Mouse (Mus musculus) Patski (cell line): ENCODE measurements around the gene Enpp4. TPM values are rescaled to one million over a fixed set of nuclear protein-coding genes. Genes with fewer than 3 reads are reported as not detected.

Experiments used
- ATAC-seq: fragments of 100-300 bp; one replicate; pipeline ENCODE4 v1.8.0; 2021
- CTCF ChIA-PET: fragments of 350-600 bp; sonication (Branson Sonifier 250); formaldehyde crosslinking; loops from one replicate; lab custom pipeline; 2022; ENCODE audit warnings: inconsistent platforms; lab: Charles Lee
- POLR2A ChIA-PET: fragments of 350-600 bp; sonication (Branson Sonifier 250); formaldehyde crosslinking; loops from one replicate; lab custom pipeline; 2022; ENCODE audit warnings: antibody characterized with exemption, inconsistent platforms; lab: Charles Lee
- DNase-seq: peaks from one replicate; pipeline ENCODE4 v3.0.0-alpha.2; 2011; ENCODE audit warnings: low read depth, low spot score
- H3K27me3 ChIP-seq: fragments of 371-371 bp; one replicate; pipeline ENCODE4 v1.5.1; 2021
- CTCF ChIP-seq: fragments of 100-300 bp; IDR thresholded peaks from one replicate; pipeline ENCODE4 v1.5.1; 2021
- in situ Hi-C: fragments of 300-500 bp; cut with MboI; formaldehyde crosslinking; loops from 3 replicates; pipeline ENCODE4 v1.11.1; 2018; ENCODE audit warnings: low pct_unique_long_range_greater_than_20kb, mixed read lengths
- polyA plus RNA-seq: library from polyadenylated mRNA; unstranded; gene quantifications from one replicate; pipeline ENCODE4 v1.2.3, GENCODE M21; 2021

Gene Enpp4
- polyA plus RNA-seq, 1 experiment from 2014 or later = 18.2 TPM

- no peak for TF ChIP-seq CTCF
- in situ Hi-C loops = no loop called here
- ATAC-seq = no peak
- CTCF ChIA-PET = no interaction called here
- H3K27me3 ChIP-seq = no peaks in the 10 kb centered on the region
- POLR2A ChIA-PET = no interaction called here
- no peak for DNase-seq
Measured at GRCm38 (mm10) chr17:44100906-44101305, 4.7 kb downstream of the Enpp4 start.

- no peak for DNase-seq
- ATAC-seq = no peak
- in situ Hi-C loops = no loop called here
- ChIA-PET POLR2A (no interaction called here), CTCF (no interaction called here)
- no peaks in the 10 kb centered on the region for H3K27me3 ChIP-seq
- TF ChIP-seq CTCF = no peak
Measured at GRCm38 (mm10) chr17:44100486-44100885, 5.1 kb downstream of the Enpp4 start.

GRCm38 (mm10) chr17:44091512-44091911 lies 14.1 kb downstream of the Enpp4 start:
- TF ChIP-seq CTCF = peak; percentile 13
- POLR2A ChIA-PET = no interaction called here
- in situ Hi-C loops = no loop called here
- DNase-seq (no peak), ATAC-seq (no peak)
- no peaks in the 10 kb centered on the region for H3K27me3 ChIP-seq
- CTCF ChIA-PET = interaction anchor here (1.1 kb wide), 1 partner anchor 23 kb away, joined by 3 read pairs; no protein-coding TSS in a partner anchor

GRCm38 (mm10) chr17:44090916-44091315 lies 14.7 kb downstream of the Enpp4 start:
- POLR2A ChIA-PET = interaction anchor here (0.6 kb wide), 1 partner anchor 64 kb away, joined by 4 read pairs; no protein-coding TSS in a partner anchor
- CTCF ChIA-PET = no interaction called here
- no peak for TF ChIP-seq CTCF
- ATAC-seq (no peak), DNase-seq (no peak)
- in situ Hi-C loops = no loop called here
- no peaks in the 10 kb centered on the region for H3K27me3 ChIP-seq

- TF ChIP-seq CTCF = no peak
- ATAC-seq = no peak
- no peaks in the 10 kb centered on the region for H3K27me3 ChIP-seq
- no peak for DNase-seq
- in situ Hi-C loops = no loop called here
- ChIA-PET CTCF (interaction anchor here (1.0 to 1.6 kb wide), 3 partner anchors 11 to 15 kb away, joined by 3 to 4 read pairs (median 3); no protein-coding TSS in a partner anchor), POLR2A (no interaction called here)
Measured at GRCm38 (mm10) chr17:44088226-44088625, 17.4 kb downstream of the Enpp4 start.

- no peaks in the 10 kb centered on the region for H3K27me3 ChIP-seq
- CTCF ChIA-PET = interaction anchor here (1.1 to 1.5 kb wide), 2 partner anchors 22 to 277 kb away, joined by 3 read pairs; no protein-coding TSS in a partner anchor
- no peak for TF ChIP-seq CTCF
- in situ Hi-C loops = no loop called here
- no peak for DNase-seq
- no peak for ATAC-seq
- POLR2A ChIA-PET = interaction anchor here (0.7 kb wide), 1 partner anchor 300 kb away, joined by 3 read pairs; no protein-coding TSS in a partner anchor
Measured at GRCm38 (mm10) chr17:44083156-44083555, 22.5 kb downstream of the Enpp4 start.

- ChIA-PET CTCF (interaction anchor here (1.0 to 2.1 kb wide), 2 partner anchors 52 to 72 kb away, joined by 3 to 6 read pairs; no protein-coding TSS in a partner anchor), POLR2A (interaction anchor here (0.5 kb wide), 1 partner anchor 49 kb away, joined by 3 read pairs; no protein-coding TSS in a partner anchor)
- TF ChIP-seq CTCF = no peak
- ATAC-seq = peak; percentile 98
- in situ Hi-C loops = loop anchor here (5.0 to 10.0 kb wide), 2 partner anchors 46 to 179 kb away; no protein-coding TSS in a partner anchor
- DNase-seq = peak; percentile 15
- H3K27me3 ChIP-seq = no peaks in the 10 kb centered on the region
Measured at GRCm38 (mm10) chr17:44078631-44079350, 26.8 kb downstream of the Enpp4 start, which contains the start of gene Enpp5. Enpp5 (plus strand) TSS chr17:44078813.

GRCm38 (mm10) chr17:44077843-44078160 lies 27.8 kb downstream of the Enpp4 start:
- no peaks in the 10 kb centered on the region for H3K27me3 ChIP-seq
- ChIA-PET POLR2A (no interaction called here), CTCF (interaction anchor here (0.9 to 2.1 kb wide), 5 partner anchors 10 to 179 kb away, joined by 3 to 6 read pairs (median 4); no protein-coding TSS in a partner anchor)
- no peak for DNase-seq
- TF ChIP-seq CTCF = no peak
- in situ Hi-C loops = loop anchor here (5.0 to 10.0 kb wide), 2 partner anchors 47 to 179 kb away; no protein-coding TSS in a partner anchor
- no peak for ATAC-seq

GRCm38 (mm10) chr17:44077146-44077842 lies 28.3 kb downstream of the Enpp4 start:
- no peak for DNase-seq
- no peak for ATAC-seq
- ChIA-PET CTCF (interaction anchor here (0.9 to 2.1 kb wide), 8 partner anchors 10 to 193 kb away, joined by 3 to 6 read pairs (median 4); no protein-coding TSS in a partner anchor), POLR2A (no interaction called here)
- no peak for TF ChIP-seq CTCF
- no peaks in the 10 kb centered on the region for H3K27me3 ChIP-seq
- in situ Hi-C loops = loop anchor here (5.0 to 10.0 kb wide), 2 partner anchors 48 to 180 kb away; no protein-coding TSS in a partner anchor

GRCm38 (mm10) chr17:44076051-44076680 lies 29.4 kb downstream of the Enpp4 start:
- TF ChIP-seq CTCF = peak; percentile 82
- CTCF ChIA-PET = interaction anchor here (0.8 to 1.9 kb wide), 7 partner anchors 11 to 192 kb away, joined by 3 to 5 read pairs (median 4); no protein-coding TSS in a partner anchor

More at GRCm38 (mm10) chr17:44076051-44076680, 29.4 kb downstream of the Enpp4 start:
- H3K27me3 ChIP-seq = no peaks in the 10 kb centered on the region
- no peak for ATAC-seq
- no peak for DNase-seq
- POLR2A ChIA-PET = no interaction called here
- in situ Hi-C loops = loop anchor here (5.0 to 10.0 kb wide), 2 partner anchors 49 to 181 kb away; no protein-coding TSS in a partner anchor
